Mouse (Mus musculus): ENCODE data around the gene Slc8b1. TPM values are rescaled to one million over a fixed set of nuclear protein-coding genes. Genes with fewer than 3 reads are reported as not detected.

The Slc8b1 gene
- total and polyA plus RNA-seq, 3 experiments, result 3.2 to 5.8 (median 5.1) TPM

DNA sequence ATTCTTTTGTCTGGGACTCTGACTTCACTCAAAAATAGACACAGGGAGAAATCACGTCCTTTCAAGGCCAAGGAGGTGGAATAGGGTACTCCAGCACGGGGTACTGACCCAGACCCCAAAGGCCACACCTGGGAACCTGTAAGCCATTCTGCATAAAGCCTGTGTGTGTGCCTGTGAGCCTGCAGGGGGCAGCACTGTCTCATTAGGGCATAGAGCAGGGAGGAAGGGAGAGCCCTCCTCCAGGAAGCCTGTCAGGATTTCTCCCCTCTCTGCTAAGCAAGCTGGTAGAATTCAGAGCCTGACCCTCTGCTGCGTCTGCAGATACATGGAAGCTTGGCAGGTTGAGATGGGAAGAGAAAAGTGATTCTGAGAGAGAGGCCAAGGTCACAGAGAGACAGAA lies 11.7 kb downstream of the Slc8b1 start:
- dilution Hi-C loops (cut with MboI; ENCODE audit: extremely low pct_ligation_motif_present, extremely low pct_unique_long_range_greater_than_20kb, low sequenced_read_pairs), result no loop called here
- in situ Hi-C loops (cut with MboI; ENCODE audit: low pct_ligation_motif_present, low pct_unique_long_range_greater_than_20kb, low sequenced_read_pairs), result loop anchor here (25.0 kb wide), 1 partner anchor 190 kb away; the partner anchor contains the start of gene Dtx1
- Histone ChIP-seq H3K9me3 (replicated peaks; ENCODE audit: low read length) (peaks cover 4% of the 10 kb centered on the region), H3K27ac (ENCODE audit: insufficient read depth, low read depth) (no peak overlapping the region), H3K79me2 (replicated peaks; ENCODE audit: control insufficient read depth, extremely low read depth, insufficient read depth, poor library complexity, severe bottlenecking) (no peaks in the 10 kb centered on the region), H3K9ac (ENCODE audit: insufficient read depth, low read depth) (no peak overlapping the region), H3K36me3 (replicated peaks in 1 of 2; ENCODE audit: control insufficient read depth in 1 of 2, insufficient read depth in 1 of 2, low read length in 1 of 2) (peaks cover 18 to 66% of the 10 kb centered on the region in 2 experiments), H3K4me1 (ENCODE audit: control insufficient read depth in 1 of 2, insufficient read depth in 2 of 2) (peaks cover 10 to 26% of the 10 kb centered on the region in 2 experiments), H3K4me3 (replicated peaks in 1 of 3; ENCODE audit: low read depth in 2 of 3, low read length in 2 of 3, poor library complexity in 1 of 3) (no peak overlapping the region), H3K27me3 (replicated peaks) (no peaks in the 10 kb centered on the region), H3K4me2 (ENCODE audit: insufficient read depth, low read depth, poor library complexity, severe bottlenecking) (no peak overlapping the region)
- DNase-seq (ENCODE audit: extremely low read depth), result peak; percentile 48
- TF ChIP-seq MYC (IDR thresholded peaks at IDR 0.05; ENCODE audit: low read depth, low read length) (no peak), ZKSCAN1 (IDR thresholded peaks at IDR 0.05; ENCODE audit: borderline replicate concordance, low read depth, low read length) (peak; percentile 72; the same call in 1 of the 2 replicates), SIN3A (IDR thresholded peaks at IDR 0.05; ENCODE audit: low read length) (no peak), SMC3 (IDR thresholded peaks at IDR 0.05; ENCODE audit: low read depth, low read length) (peak; percentile 68), USF2 (conservative IDR thresholded peaks at IDR 0.05; ENCODE audit: low read depth, low read length) (no peak), CTCF (conservative IDR thresholded peaks at IDR 0.05 in 1 of 2, IDR thresholded peaks at IDR 0.05 in 1 of 2; ENCODE audit: low read depth in 2 of 2, low read length in 2 of 2) (peak in 1 of 2 experiments; percentile 70; a peak in 2 of 4 replicates), HCFC1 (IDR thresholded peaks at IDR 0.05; ENCODE audit: low read depth, low read length) (no peak), JUND (conservative IDR thresholded peaks at IDR 0.05; ENCODE audit: low read depth, low read length) (no peak), UBTF (IDR thresholded peaks at IDR 0.05; ENCODE audit: low read depth, low read length) (no peak), NRF1 (IDR thresholded peaks at IDR 0.05; ENCODE audit: low read depth, low read length) (no peak), RAD21 (IDR thresholded peaks at IDR 0.05; ENCODE audit: low read depth, low read length) (peak; percentile 57), CHD2 (IDR thresholded peaks at IDR 0.05; ENCODE audit: low read length) (no peak)

DNA sequence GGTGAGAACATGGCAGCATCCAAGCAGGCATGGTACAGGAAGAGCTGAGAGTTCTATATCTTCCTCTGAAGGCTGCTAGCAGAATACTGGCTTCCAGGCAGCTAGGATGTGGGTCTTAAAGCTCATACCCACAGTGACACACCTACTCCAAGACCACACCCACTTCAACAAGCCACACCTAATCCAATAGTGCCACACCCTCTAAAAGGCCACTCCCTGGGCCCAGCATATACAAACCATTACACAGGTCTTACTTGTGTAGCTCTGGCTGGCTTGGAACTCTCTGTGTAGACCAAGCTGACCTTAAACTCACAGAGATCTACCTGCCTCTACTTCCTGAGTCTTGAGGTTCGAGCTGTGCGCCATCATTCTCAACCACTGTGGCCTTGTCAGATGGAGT lies 13.8 kb downstream of the Slc8b1 start:
- H3K4me2 ChIP-seq (ENCODE audit: insufficient read depth, low read depth, poor library complexity, severe bottlenecking), result no peak overlapping the region
- H3K9me3 ChIP-seq (replicated peaks; ENCODE audit: low read length), result peaks cover 6% of the 10 kb centered on the region
- dilution Hi-C loops (cut with MboI; ENCODE audit: extremely low pct_ligation_motif_present, extremely low pct_unique_long_range_greater_than_20kb, low sequenced_read_pairs), result no loop called here
- DNase-seq (ENCODE audit: extremely low read depth), result no peak
- peaks cover 6 to 20% of the 10 kb centered on the region in 2 experiments for H3K4me1 ChIP-seq (ENCODE audit: control insufficient read depth in 1 of 2, insufficient read depth in 2 of 2)
- in situ Hi-C loops (cut with MboI; ENCODE audit: low pct_ligation_motif_present, low pct_unique_long_range_greater_than_20kb, low sequenced_read_pairs), result loop anchor here (25.0 kb wide), 1 partner anchor 188 kb away; the partner anchor contains the start of gene Dtx1
- no peaks in the 10 kb centered on the region for H3K79me2 ChIP-seq (replicated peaks; ENCODE audit: control insufficient read depth, extremely low read depth, insufficient read depth, poor library complexity, severe bottlenecking)
- H3K4me3 ChIP-seq (replicated peaks in 1 of 3; ENCODE audit: low read depth in 2 of 3, low read length in 2 of 3, poor library complexity in 1 of 3), result no peak overlapping the region
- no peak overlapping the region for H3K27ac ChIP-seq (ENCODE audit: insufficient read depth, low read depth)
- no peak overlapping the region for H3K9ac ChIP-seq (ENCODE audit: insufficient read depth, low read depth)
- TF ChIP-seq PAX5 (IDR thresholded peaks at IDR 0.05; ENCODE audit: low read length) (no peak), TBP (conservative IDR thresholded peaks at IDR 0.05; ENCODE audit: low read depth, low read length) (no peak), TCF12 (IDR thresholded peaks at IDR 0.05; ENCODE audit: low read depth, low read length) (no peak), SIN3A (IDR thresholded peaks at IDR 0.05; ENCODE audit: low read length) (no peak), USF1 (IDR thresholded peaks at IDR 0.05; ENCODE audit: low read depth, low read length) (no peak)
- peaks cover 21 to 76% of the 10 kb centered on the region in 2 experiments for H3K36me3 ChIP-seq (replicated peaks in 1 of 2; ENCODE audit: control insufficient read depth in 1 of 2, insufficient read depth in 1 of 2, low read length in 1 of 2)
- no peaks in the 10 kb centered on the region for H3K27me3 ChIP-seq (replicated peaks)
